Mouse (Mus musculus): ENCODE data around the gene Hsd17b13.

Hsd17b13 gene

DNA sequence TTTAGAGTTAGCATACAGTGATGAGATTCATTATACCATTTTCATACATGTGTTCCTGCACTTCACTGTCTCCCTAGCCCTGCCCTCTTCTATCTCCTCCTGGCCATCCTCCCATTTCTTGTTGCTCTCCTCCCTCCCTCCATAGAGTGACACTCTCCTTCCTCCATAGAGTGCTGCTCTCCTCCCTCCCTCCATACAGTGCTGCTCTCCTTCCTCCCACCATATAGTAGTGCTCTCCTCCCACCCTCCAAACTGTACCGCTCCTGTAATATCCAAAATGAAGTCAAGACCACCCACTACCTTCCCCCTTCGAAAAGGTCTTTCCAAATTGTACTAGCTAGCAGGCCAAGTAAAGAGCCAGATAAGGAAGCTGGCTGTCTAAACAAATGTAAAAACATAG is 53.5 kb downstream of the Hsd17b13 start:
- DNase-seq (ENCODE audit: low read depth), result no peak

GRCm38 (mm10) chr5:103923101-103923500 is 54.1 kb downstream of the Hsd17b13 start:
- no peak for DNase-seq (ENCODE audit: low read depth)

DNA sequence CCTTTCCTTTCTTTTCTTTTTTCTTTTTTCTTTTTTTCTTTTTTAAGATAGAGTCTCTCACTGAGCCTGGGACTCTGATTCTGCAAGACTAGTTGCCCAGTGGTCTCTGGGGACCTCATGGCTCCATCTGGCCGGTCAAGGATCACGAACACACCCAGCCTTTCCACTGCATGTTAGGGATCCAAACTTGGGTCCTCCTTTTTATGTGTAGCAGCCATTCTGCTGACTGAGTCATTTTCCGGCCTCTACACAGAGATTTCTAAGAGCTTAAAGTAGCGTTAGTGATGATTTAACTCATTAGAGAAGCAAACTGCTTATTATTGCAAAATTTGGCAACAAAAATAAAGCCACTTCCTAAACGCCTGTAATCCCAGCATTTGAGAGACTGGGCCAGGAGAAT is 54.8 kb downstream of the Hsd17b13 start:
- DNase-seq (ENCODE audit: low read depth), result no peak

- DNase-seq (ENCODE audit: low read depth), result no peak
These were observed 57.7 kb downstream of the Hsd17b13 start for GRCm38 (mm10) chr5:103919497-103919896.

DNA sequence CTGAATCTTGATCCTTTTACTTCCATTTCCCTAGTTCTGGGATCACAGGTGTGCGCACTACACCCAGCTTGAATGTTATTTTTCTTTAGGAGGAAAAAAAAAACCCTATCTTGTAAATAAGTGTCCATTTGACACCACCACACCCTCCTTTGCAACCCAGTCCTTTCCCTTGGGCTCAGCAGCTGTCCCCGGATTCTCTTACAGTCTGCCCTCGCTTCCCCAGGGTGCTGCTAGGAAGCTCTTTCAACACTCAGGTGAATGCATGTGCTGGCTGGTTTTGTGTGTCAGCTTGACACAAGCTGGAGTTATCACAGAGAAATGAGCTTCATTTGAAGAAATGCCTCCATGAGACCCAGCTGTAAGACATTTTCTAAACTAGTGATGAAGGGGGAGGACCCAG is 59.0 kb downstream of the Hsd17b13 start:
- no peak for DNase-seq (ENCODE audit: low read depth)

- no peak for DNase-seq (ENCODE audit: low read depth)
These were observed 59.8 kb downstream of the Hsd17b13 start for GRCm38 (mm10) chr5:103917357-103917895.

- no peak for DNase-seq (ENCODE audit: low read depth)
These were observed 60.4 kb downstream of the Hsd17b13 start for GRCm38 (mm10) chr5:103916595-103917356.

DNA sequence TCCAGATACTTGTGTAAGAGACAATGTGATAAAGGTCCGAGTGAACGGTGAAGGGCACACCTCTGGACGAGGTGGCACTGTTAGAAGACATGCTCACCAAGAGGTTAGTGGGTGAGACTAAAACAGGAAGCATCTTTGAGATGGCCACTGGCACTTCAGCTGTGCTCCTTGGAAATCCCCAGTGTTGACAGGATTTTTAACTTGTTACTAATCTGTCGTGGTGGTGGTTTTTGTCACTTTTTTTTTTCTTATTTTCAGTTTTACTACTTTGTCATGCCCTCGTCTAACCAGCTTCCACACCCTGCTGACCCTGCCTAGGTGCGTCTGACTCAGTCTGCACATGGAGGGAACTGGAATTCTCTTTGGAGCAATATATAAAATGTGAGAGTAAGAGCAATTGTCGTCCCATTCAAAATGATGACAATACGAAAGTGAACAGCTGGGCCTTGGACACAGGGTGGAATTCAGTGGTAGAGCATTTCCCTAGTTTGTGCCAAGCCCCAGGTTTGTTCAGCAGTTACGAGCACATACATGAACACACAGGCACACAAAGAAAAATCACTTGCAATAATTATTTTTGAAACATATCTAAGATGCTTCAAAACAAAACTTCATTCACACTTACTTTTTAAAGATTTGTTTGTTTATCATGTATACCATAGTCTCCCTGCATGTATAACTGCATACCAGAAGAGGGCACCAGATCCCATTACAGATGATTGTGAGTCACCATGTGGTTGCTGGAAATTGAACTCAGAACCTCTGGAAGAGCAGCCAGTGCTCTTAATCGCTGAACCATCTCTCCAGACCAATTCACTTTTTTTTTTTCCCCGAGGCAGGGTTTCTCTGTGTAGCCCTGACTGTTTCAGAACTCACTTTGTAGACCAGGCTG is 62.6 kb downstream of the Hsd17b13 start:
- DNase-seq (ENCODE audit: low read depth), result peak; percentile 40

- DNase-seq (ENCODE audit: low read depth), result no peak
These were observed 64.1 kb downstream of the Hsd17b13 start for GRCm38 (mm10) chr5:103913150-103913549.

GRCm38 (mm10) chr5:103911555-103911954 is 65.7 kb downstream of the Hsd17b13 start:
- DNase-seq (ENCODE audit: low read depth), result no peak

- peak; percentile 80 for DNase-seq (ENCODE audit: low read depth)
These were observed 66.3 kb downstream of the Hsd17b13 start, which contains the start of gene Klhl8 for GRCm38 (mm10) chr5:103910748-103911409. Gene Klhl8, minus strand, starts transcription at chr5:103911259.

DNA sequence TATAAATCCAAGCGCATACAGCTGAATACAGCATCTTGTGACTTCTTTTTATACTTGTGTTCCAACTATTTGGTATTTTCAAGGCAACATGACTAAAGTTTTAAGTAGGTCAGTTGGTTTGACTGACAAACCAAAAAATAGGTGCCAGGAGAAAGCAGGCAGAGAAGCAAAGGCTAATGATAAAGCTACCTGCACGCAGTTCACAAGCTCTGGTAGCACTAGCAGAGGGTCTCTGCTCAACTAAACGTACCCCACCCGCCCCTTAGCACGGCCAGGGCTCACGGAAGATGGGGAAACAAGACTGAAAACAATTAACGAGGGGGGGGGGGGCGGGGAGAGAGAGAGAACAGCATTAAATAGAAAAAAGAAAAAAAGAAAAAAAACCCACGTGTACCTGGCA is 67.1 kb downstream of the Hsd17b13 start:
- DNase-seq (ENCODE audit: low read depth), result no peak

DNA sequence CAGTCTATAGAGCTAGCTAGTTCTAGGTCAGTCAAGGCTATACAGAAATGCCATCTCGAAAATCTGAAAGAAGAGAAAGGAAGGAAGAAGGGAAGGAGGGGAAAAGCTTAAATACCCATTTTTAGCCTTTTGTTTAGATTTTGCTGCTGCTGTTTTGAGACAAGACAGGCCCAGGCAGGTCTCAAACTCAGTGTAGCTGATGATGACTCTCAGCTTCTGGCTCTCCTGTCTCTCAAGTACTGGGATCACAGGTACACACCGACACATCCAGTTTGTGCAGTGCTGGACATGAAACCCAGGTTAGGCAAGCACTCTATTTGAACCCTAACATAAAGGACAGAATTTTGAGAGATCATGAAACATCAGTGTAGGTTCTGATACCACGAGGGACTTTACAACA is 67.7 kb downstream of the Hsd17b13 start:
- DNase-seq (ENCODE audit: low read depth), result no peak

- DNase-seq (ENCODE audit: low read depth), result no peak
These were observed 68.4 kb downstream of the Hsd17b13 start for GRCm38 (mm10) chr5:103908851-103909250.

DNA sequence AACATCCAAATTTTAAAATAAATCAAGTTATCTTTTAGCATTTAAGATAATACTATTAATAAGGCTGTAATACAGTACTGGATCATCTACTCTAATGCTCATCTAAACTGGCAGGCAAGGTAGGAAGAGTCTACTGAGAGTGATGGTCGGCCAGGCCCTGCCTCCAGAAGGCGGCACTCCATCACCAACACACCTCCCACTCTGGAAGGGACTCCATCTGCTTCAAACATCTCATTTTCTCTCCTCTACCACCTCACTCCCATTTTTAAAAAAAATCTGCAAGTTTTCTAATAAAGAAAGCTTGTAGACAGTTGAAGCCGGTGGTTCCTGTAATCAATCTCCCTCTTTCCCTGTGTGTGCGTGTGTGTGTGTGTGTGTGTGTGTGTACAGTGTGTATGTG is 69.4 kb downstream of the Hsd17b13 start:
- no peak for DNase-seq (ENCODE audit: low read depth)

GRCm38 (mm10) chr5:103906173-103906572 is 71.0 kb downstream of the Hsd17b13 start:
- DNase-seq (ENCODE audit: low read depth), result no peak
